ENCODE assay signal across 8 mouse cellular contexts in genomic region chr1:151009115-151009797, GRCm38 (mm10). TPM values are rescaled to one million over a fixed set of nuclear protein-coding genes. Genes with fewer than 3 reads are reported as not detected.
A peak's percentile ranks its signal among the peaks of the same experiment; 100 is the strongest.
DNase-seq lines count a peak whose midpoint lies in the region.

No protein-coding gene starts in this region.

- intact Hi-C loops in heart, postnatal 10 days (cut with DNase I): loop anchor here (1.0 to 5.0 kb wide), 3 partner anchors 87 to 468 kb away; no protein-coding TSS in a partner anchor

- DNase-seq in gastrocnemius, adult 18-20 months (ENCODE audit: low spot score): peak; percentile 63
- DNase-seq in gastrocnemius, postnatal 25 days: no peak
- peak; percentile 11 for DNase-seq in WW6 (ENCODE audit: low read depth, low spot score)
- DNase-seq in embryo, embryonic 10.5 days (ENCODE audit: low spot score): peak; percentile 87
- DNase-seq in heart, postnatal 10 days: peak; percentile 78 to 87
- DNase-seq in layer of hippocampus, adult 18-20 months (ENCODE audit: low spot score in 2 of 2): peak; percentile 32 to 87
- peak; percentile 81 for DNase-seq in lung, postnatal 14 days
- DNase-seq in right cerebral cortex, adult 2 months (ENCODE audit: low spot score in 2 of 2): peak; percentile 78 to 83

RNA-seq across cellular contexts. Expression of gene Hmcn1, which starts 16.0 kb away (rescaled TPM):
- 1 to 10 TPM; 4.8 to 6.9 TPM for total RNA-seq in gastrocnemius, adult 18-20 months (2021)
- total RNA-seq in gastrocnemius, postnatal 25 days (2021): 1 to 10 TPM; 7.9 to 8.6 TPM
- 10 to 100 TPM; 39.5 to 43.6 TPM for total RNA-seq in heart, postnatal 10 days (2021)
- 1 to 10 TPM; 1.5 to 2.1 TPM for total RNA-seq in layer of hippocampus, adult 18-20 months (2021)

Comparison
In these comparisons a context has a peak if more than half of its experiments do, and no peak if none do; other contexts are left out.
1. RNA of gene Hmcn1, which starts 16.0 kb away (total RNA-seq): 39.5 to 43.6 TPM in heart, postnatal 10 days; 7.9 to 8.6 TPM in gastrocnemius, postnatal 25 days, 4.8 to 6.9 TPM in gastrocnemius, adult 18-20 months and 1.5 to 2.1 TPM in layer of hippocampus, adult 18-20 months; every median in the first group is over 4 times any median in the second.